Mouse (Mus musculus) 3T3-L1 (cell line): ENCODE measurements around the gene Pusl1.

Experiments
- DNase-seq: peaks from one replicate; pipeline ENCODE4 v3.0.0-alpha.2; 2015; ENCODE audit warnings: low read depth, low spot score

Pusl1 gene

DNA sequence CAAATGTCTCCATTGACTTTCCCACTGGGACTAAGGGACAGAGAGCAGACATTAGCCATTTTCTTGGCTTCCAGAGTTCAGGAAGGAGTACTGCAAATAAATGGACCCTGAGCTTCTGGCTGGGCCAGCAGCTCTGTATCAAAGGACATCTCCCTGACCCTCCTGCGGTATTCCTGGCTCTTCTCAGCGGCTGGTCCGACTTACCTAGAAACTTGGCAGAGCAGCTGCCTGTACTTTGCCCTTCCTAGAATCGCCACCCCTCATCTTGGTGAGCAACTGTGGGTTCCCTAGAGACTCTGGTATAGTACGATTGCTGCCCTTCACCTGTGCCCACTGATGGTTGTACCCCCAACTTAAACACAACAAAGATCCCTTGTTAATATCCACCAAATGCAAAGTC is 48.4 kb downstream of the Pusl1 start:
- DNase-seq = no peak

GRCm38 (mm10) chr4:155841651-155842270 is 49.8 kb downstream of the Pusl1 start:
- no peak for DNase-seq

GRCm38 (mm10) chr4:155841003-155841454 is 50.6 kb downstream of the Pusl1 start:
- DNase-seq = peak; percentile 38

DNA sequence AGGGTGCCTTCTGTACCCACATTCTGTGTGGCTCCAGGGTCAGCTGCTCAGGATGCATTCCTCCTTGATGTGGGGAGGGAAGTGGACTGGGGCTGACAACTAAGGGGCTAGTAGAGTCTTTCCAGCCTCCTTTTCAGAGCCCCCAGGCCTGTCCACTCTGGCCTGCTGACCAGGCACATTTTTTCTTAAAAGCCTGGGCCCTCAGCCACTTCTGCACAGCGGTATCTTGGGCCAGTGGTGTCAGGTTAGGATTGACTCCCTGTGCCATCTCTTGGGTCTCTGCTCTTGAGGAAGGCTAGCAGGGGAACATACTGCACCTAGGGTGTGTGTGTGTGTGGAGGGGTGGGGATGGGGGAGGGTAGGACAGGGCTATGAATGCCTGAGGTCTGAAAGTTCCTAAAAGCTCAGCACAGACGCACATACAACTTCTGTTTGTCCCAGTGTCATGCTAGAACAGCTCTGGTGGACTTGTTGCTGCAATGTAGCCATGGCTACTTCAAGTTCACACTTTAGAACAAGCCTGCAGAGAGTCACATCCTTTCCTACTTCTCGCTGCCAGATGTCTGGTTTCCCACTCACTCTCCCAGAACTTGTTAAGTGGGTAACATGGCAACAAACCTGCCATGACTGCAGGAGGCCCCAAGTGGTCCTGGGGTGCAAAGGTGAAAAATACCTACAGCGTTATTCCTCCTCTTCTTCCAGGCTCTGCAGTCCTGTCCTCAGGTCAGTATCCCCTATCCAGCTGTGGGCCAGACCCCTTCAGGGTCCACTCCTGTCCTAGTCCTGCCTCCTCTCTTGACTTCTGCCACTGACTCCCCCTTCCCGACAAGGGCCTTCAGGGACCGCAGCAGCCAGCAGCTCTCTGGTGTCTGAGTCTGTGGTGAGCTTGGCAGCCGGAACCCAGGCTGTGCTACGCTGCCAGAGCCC is 51.2 kb downstream of the Pusl1 start:
- peak; percentile 70 for DNase-seq

DNA sequence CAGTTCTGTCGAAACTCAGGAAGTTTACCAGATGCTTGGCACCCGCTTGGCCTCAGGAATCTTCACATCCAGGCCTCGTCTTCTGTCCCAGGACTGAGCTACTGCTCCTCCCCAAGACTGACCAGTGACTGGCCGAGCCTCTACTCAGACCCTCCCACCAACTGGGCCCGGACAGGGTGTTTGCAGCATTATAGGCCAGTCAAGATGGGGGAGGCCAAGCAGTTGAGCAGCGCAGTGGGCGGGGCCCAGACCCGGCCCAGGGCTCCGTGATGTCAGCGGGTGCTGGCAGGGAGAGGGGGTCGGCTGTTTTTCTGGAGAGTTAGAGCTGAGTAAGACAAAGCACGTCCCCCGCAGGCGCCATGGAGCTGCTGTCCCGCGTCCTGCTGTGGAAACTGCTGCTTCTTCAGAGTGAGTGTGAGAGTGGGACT is 52.1 kb downstream of the Pusl1 start, which contains the start of gene Mxra8:
TSS of gene Mxra8 (plus strand) at position 198 of the 428 bp plus-strand sequence.
- DNase-seq = peak; percentile 98

GRCm38 (mm10) chr4:155838187-155839153 is 53.1 kb downstream of the Pusl1 start:
- DNase-seq = peak; percentile 58
